Mouse (Mus musculus) cerebellum, adult 2 months (tissue): Measurements from ENCODE around the gene Atxn2. TPM values are rescaled to one million over a fixed set of nuclear protein-coding genes. Genes with fewer than 3 reads are reported as not detected.

Source experiments
- DNase-seq, 2 experiments: peaks; one replicate each; pipeline ENCODE4 v3.0.0; 2021
- H3K27ac ChIP-seq: fragments of 200-500 bp; 2 replicates; pipeline ENCODE4 v1.5.1; 2012; ENCODE audit warnings: low read length, control low read depth, inconsistent platforms; ENCODE audit not compliant: insufficient read depth
- H3K27me3 ChIP-seq: fragments of 200-500 bp; 2 replicates; pipeline ENCODE4 v1.6.1; 2012; ENCODE audit warnings: inconsistent platforms, mild to moderate bottlenecking, low read length, moderate library complexity; ENCODE audit not compliant: control insufficient read depth, insufficient read depth
- H3K4me1 ChIP-seq: fragments of 200-500 bp; 2 replicates; pipeline ENCODE4 v1.6.1; 2011; ENCODE audit warnings: low read length; ENCODE audit not compliant: control insufficient read depth, insufficient read depth
- H3K4me3 ChIP-seq: fragments of 200-500 bp; replicated peaks from 2 replicates; pipeline ENCODE3; 2011; ENCODE audit warnings: mild to moderate bottlenecking, low read depth, low read length, control low read depth; ENCODE audit not compliant: insufficient read depth
- CTCF ChIP-seq: fragments of 200-500 bp; IDR thresholded peaks from 2 replicates; pipeline ENCODE4 v1.5.1; 2011; ENCODE audit warnings: low read depth, mild to moderate bottlenecking, control low read depth, low read length, moderate library complexity, borderline replicate concordance; ENCODE audit not compliant: insufficient read depth
- POLR2A ChIP-seq: fragments of 200-500 bp; IDR thresholded peaks from 2 replicates; pipeline ENCODE4 v1.6.1; 2011; ENCODE audit warnings: low read length, control low read depth, borderline replicate concordance; ENCODE audit not compliant: insufficient read depth
- WGBS: fragments of 180-500 bp; shearing (Covaris S2); methylation state at CpG from one replicate; pipeline ENCODE4 v1.1.7; 2018; 5-methylcytosine and 5-hydroxymethylcytosine counted together
- polyA plus RNA-seq: library from polyadenylated mRNA; depleted of rRNA; stranded (reverse); fragments of >200 nt; gene quantifications from 2 replicates; pipeline ENCODE4 v1.2.3, GENCODE M21; 2012

Atxn2 gene
- polyA plus RNA-seq, 1 experiment: 149 TPM

DNA sequence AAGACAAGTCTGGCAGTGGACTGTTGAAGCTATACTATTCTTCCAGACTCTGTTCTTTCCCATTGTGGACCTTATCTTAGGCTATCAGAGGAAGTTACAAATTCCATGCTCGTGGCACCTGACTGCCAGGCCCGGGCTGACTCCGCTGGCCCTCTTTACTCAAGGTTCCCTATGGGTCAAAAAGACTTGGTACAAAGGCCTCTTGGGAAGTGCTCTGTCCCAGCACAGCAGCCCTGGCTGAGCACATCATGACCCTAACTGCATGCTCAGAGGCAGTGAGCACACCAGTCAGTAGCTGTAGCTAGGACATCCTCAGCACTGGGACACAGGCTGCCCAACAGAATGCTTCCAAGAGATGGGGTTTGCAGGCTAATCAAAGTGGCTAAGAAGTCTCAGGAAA, 109.5 kb downstream of the Atxn2 start:
- Histone ChIP-seq H3K4me3 (no peak overlapping the region), H3K27me3 (no peaks in the 10 kb centered on the region), H3K27ac (no peak overlapping the region), H3K4me1 (peaks cover 51% of the 10 kb centered on the region)
- no peak for DNase-seq
- 81% methylated on average over 3 of the region's 3 CpGs for WGBS
- no peak for TF ChIP-seq CTCF

DNA sequence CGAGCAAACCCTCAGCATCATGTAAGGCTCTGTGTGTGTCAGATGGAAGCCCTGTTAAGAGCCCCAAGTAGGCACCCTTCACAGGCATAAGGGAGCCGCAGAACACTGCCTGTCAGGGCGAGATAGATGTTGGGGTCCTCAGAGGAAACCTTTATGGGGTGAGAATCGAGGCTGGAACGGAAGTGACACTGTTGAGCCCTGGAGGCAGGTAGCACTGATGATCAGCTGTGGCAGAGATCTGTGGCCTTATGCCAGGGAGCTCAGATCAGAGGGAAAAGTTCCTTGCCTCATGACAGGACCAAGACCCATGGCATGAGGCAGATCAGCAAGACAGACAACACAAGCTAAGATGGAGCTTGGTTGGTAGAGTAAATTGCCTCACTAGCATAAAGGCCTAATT, 110.0 kb downstream of the Atxn2 start:
- H3K4me1 ChIP-seq: peaks cover 52% of the 10 kb centered on the region
- 60% methylated on average over 5 of the region's 5 CpGs for WGBS
- H3K27ac ChIP-seq: no peak overlapping the region
- H3K27me3 ChIP-seq: no peaks in the 10 kb centered on the region
- TF ChIP-seq CTCF (no peak), POLR2A (no peak)
- no peak overlapping the region for H3K4me3 ChIP-seq
- peak; percentile 33 to 36 for DNase-seq

DNA sequence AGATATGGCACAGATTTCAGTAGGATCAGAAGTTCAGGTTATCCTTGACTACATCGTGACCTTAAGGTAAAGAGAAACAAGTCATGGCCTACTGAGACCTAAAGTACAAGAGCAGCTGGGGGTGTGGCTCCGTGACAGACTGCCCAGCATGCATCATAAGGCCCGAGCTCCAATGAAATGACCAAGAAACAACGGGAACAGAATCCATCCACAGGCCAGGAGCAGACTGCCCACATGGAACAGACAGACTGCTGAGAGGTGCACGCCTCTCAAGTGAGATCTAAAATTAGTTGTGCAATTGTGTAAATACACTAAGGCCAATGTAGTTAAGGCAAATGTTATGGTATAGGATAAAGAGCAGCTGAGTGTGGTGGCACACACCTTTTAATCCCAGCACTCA, 110.4 kb downstream of the Atxn2 start:
- H3K4me1 ChIP-seq: peaks cover 56% of the 10 kb centered on the region
- TF ChIP-seq POLR2A: no peak
- peak; percentile 50 to 69 for DNase-seq
- 7% methylated on average over 5 of the region's 5 CpGs for WGBS
- H3K27ac ChIP-seq: no peak overlapping the region
- no peaks in the 10 kb centered on the region for H3K27me3 ChIP-seq
- H3K4me3 ChIP-seq: no peak overlapping the region

DNA sequence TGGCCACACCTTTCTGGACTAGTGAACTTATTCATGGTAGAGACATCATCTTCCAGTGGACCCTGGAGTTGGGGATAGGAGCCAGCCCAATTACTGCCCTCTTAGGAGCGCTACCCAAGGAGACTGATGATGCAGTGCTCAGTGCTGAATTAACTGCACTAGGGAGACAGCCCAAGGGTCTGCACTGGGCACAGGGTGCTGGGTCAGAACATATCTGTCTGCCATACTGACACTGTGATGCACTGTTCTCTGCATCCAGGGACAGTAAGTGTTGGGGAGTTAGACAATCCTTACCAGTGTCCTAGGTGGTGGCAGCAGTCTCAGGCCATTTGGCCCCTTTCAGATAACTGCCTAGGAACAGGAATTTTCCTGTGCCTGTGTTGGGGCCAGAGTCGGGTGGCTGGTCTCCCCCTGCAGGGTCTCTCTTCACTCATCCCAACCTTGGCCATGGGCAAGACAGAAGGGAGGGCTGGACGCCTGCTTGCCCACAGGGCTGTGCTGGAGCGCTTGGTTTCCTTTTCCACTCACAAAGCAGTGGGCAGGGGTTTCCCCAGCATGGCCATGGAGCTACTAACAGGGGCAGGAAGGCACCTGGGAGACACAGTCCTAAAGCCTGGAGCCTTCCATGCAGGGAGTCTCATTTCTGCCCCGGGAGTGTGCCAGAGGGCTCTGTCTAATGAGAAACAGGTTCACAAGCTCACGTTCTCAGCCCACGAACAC, 111.8 kb downstream of the Atxn2 start:
- no peak overlapping the region for H3K4me3 ChIP-seq
- H3K27ac ChIP-seq: no peak overlapping the region
- DNase-seq: peak; percentile 17 to 31
- 26% methylated on average over 7 of the region's 7 CpGs for WGBS
- TF ChIP-seq CTCF (no peak), POLR2A (no peak)
- peaks cover 65% of the 10 kb centered on the region for H3K4me1 ChIP-seq
- H3K27me3 ChIP-seq: no peaks in the 10 kb centered on the region

DNA sequence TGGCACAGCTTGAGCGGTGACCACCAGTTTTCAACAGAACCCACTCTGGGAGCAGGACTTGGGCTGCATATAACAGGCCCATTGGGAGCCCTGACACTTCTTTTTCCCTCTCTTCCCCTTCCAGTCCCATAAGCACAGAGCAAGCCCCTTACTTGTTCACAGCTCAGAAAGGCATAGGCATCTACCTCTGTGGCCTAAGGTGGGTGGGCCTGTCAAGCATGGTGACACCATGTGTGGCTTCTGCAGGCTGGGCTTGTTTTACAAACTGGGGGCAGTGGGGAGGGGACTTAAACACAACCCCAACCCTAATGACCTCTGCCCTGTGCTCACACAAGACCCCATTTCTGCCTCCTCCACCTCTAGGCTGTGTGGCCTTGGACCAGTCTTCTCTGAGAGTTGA, 112.5 kb downstream of the Atxn2 start:
- Histone ChIP-seq H3K4me3 (no peak overlapping the region), H3K27ac (0 out of 2 replicates have a peak overlapping the region, but pooled peaks have one; percentile 37), H3K4me1 (peaks cover 70% of the 10 kb centered on the region), H3K27me3 (no peaks in the 10 kb centered on the region)
- DNase-seq: no peak
- TF ChIP-seq CTCF (no peak), POLR2A (no peak)
- 50% methylated on average over 1 of the region's 1 CpGs for WGBS

DNA sequence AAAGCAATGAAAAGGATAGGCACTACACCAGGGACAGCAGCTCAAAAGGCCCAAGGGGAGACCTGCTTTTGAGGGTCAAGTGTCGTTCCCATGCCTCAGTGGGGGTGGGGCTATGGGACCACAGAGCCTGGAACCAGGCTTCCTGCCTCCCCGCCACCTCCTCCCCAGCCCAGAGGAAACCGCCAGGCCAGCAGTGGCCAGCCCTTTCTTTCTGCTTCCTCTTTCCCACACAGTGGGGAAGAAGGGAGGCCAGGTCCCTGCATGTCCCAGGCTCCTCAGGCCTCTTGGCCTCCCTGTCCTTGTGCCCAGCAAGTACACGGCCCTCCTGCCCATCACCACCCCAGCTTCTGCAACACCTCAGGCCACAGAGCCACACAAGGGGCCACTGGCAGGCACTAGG, 113.0 kb downstream of the Atxn2 start:
- Histone ChIP-seq H3K27ac (peak overlapping the region; percentile 37), H3K27me3 (no peaks in the 10 kb centered on the region), H3K4me3 (no peak overlapping the region), H3K4me1 (peaks cover 73% of the 10 kb centered on the region)
- 51% methylated on average over 4 of the region's 4 CpGs for WGBS
- TF ChIP-seq POLR2A: no peak
- TF ChIP-seq CTCF: no peak
- peak in 1 of 2 experiments; percentile 20 for DNase-seq

DNA sequence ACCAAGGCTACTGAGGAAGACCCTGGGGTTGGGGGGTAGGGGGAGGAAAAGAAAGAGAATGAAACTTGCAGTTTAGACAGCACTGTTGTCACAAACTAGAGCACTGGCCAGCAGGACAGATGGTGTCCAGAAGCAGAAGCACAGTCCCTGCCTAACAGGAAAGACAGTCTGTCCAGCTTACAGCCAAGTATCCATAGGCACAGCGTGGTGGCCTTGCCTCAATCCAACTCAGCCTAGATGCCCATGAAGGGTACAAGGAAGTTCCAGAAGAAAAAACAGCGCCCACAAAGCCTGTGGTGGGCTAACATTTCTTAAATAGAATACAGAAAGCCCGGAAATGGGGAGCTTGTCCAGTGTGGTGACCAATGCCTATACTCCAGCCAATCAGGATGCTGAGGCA, 114.5 kb downstream of the Atxn2 start:
- WGBS: 19% methylated on average over 3 of the region's 3 CpGs
- DNase-seq: peak; percentile 65 to 79

DNA sequence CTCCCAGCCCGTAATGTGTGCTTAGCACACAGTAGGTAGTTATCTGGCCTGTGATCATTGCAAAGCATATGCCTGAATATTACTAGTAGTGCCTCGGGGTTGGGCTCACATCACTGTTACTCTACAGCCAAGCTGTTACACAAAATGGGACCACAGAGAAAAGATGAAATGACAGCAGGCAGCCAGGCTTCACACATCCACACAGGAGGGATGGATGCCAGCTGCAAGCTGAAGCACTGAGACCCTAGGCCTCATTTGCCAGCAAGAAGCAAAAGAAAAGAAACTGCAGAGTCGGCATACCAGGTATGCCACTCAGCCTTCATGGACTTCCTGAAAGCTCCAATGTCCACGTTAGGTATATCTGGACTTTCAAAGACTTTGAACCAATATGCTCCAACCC, 116.7 kb downstream of the Atxn2 start:
- Histone ChIP-seq H3K27ac (peak overlapping the region; percentile 90), H3K4me3 (peak overlapping the region; percentile 17), H3K27me3 (no peaks in the 10 kb centered on the region), H3K4me1 (peaks cover 83% of the 10 kb centered on the region)
- 36% methylated on average over 4 of the region's 4 CpGs for WGBS
- DNase-seq: no peak
- TF ChIP-seq POLR2A (no peak), CTCF (no peak)

More for the DNA sequence above, 114.5 kb downstream of the Atxn2 start:
- TF ChIP-seq POLR2A: no peak
- no peak for TF ChIP-seq CTCF
- Histone ChIP-seq H3K4me3 (no peak overlapping the region), H3K27me3 (no peaks in the 10 kb centered on the region), H3K4me1 (peaks cover 81% of the 10 kb centered on the region), H3K27ac (peak overlapping the region; percentile 64; the same call in 1 of the 2 replicates)
